Mouse (Mus musculus) adrenal gland, adult 10 weeks (tissue): ENCODE results near the gene Zfp936. TPM values are rescaled to one million over a fixed set of nuclear protein-coding genes. Genes with fewer than 3 reads are reported as not detected.

Source experiments
- polyA plus RNA-seq: library from polyadenylated mRNA; stranded (reverse); fragments of 350-450 nt; fragmentation: Illumina TruSeq; extraction: RNeasy Lipid Tissue Mini Kit (QIAGEN cat#74804); gene quantifications from one replicate; pipeline ENCODE4 v1.2.3, GENCODE M21; 2014; ENCODE audit warnings: low read depth, low replicate concordance

Zfp936 gene
- not detected for polyA plus RNA-seq

DNA sequence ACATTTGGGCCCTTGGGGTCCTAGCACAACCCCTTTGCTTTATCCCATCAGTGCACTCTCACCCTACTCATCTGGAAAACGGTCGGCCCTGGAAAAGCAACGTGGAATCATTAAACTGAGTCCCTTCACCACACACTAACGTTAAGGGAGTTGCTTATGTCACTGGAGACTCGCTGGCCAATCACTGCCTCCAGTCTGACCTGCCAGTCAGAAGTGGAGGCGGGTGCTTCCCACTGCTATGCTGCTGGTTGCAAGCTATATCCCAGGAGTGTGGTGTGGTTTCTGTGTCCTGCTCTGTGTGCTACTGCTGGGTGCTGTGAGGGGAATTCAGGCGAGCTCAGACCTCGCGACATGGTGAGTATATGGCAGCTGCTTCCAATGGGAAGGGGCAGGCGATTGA, at the start of gene Zfp936:
Gene Zfp936, plus strand, starts transcription at position 301 of the 400 bp plus-strand sequence.

Other genes starting within 250 kb of the Zfp936 start
- not detected for gene Gm2381, start 247.0 kb upstream of the Zfp936 start, polyA plus RNA-seq
- not detected for gene Vmn2r63, start 180.4 kb upstream of the Zfp936 start, polyA plus RNA-seq
- gene Gm9268, start 95.5 kb upstream of the Zfp936 start, polyA plus RNA-seq: not detected
- 69.0 TPM for gene Zfp715, start 199.1 kb downstream of the Zfp936 start, polyA plus RNA-seq
- not detected for gene Siglecf, start 237.1 kb downstream of the Zfp936 start, polyA plus RNA-seq